Mouse (Mus musculus): ENCODE results near the gene Cks1brt. TPM values are rescaled to one million over a fixed set of nuclear protein-coding genes. Genes with fewer than 3 reads are reported as not detected.
"Not testable (repeated sequence)": the region's sequence is repeated elsewhere in the genome, so short reads cannot be mapped to it uniquely, and the experiment has no call there.

Gene Cks1brt
- polyA plus RNA-seq, 1 experiment from 2014 or later: not detected

DNA sequence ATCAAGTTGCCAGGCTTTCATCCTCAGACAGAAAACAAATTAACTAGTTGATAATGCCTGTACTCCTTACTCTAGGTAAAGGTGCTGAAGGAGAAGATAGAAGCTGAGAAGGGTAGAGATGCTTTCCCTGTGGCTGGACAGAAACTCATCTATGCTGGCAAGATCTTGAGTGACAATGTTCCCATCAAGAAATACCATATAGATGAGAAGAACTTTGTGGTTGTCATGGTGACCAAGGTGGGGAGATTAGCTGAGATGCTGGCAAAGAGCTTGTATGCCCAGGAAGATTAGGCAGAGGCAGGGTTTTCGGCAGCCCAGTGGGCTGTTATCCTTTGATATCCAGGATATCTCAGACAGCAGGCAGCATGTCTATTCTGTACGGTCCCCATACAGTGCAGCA lies 16.0 kb upstream of the Cks1brt start:
- 94% methylated on average over 2 of the region's 2 CpGs for WGBS
- not testable (repeated sequence) for DNase-seq (ENCODE audit: low spot score)

GRCm38 (mm10) chr8:85142516-85142915 lies 9.2 kb upstream of the Cks1brt start:
- no peak overlapping the region for H3K27ac ChIP-seq (ENCODE audit: low read depth, low read length)
- 98% methylated on average over 4 of the region's 4 CpGs for WGBS

More for the DNA sequence above, 16.0 kb upstream of the Cks1brt start:
- H3K27ac ChIP-seq (ENCODE audit: low read depth, low read length); H3K9ac ChIP-seq (ENCODE audit: low read depth, low read length); H3K9me3 ChIP-seq (ENCODE audit: control insufficient read depth, low read length); H3K36me3 ChIP-seq (ENCODE audit: control insufficient read depth, insufficient read depth, low read length); H3K4me2 ChIP-seq (replicated peaks; ENCODE audit: low read depth, low read length); H3K4me1 ChIP-seq (replicated peaks; ENCODE audit: control insufficient read depth, insufficient read depth, low read length); H3K27me3 ChIP-seq (ENCODE audit: control insufficient read depth, insufficient read depth, low read length); H3K4me3 ChIP-seq (ENCODE audit: low read depth, low read length); ATAC-seq (ENCODE audit: low FRiP score): not testable (repeated sequence)

DNA sequence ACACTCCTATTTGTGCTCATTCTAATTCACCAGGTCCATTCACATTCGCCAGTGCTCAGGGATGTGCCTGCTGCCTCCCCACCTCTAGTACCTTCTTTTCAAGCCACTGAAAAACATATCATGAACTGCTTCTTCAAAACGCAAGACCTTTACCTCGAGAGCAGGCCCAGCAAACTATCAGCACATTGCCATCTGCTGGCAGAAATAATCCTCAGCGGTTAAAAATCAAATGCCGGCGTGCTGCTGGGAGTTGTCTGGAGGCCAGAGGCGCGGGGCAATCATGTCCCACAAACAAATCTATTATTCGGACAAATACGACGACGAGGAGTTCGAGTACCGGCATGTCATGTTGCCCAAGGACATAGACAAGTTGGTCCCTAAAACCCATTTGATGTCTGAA lies 19.6 kb downstream of the Cks1brt start:
- DNase-seq (ENCODE audit: low spot score) (peak; percentile 56), ATAC-seq (ENCODE audit: low FRiP score) (no peak)
- H3K9me3 ChIP-seq (ENCODE audit: control insufficient read depth, low read length): no peaks in the 10 kb centered on the region
- no peaks in the 10 kb centered on the region for H3K27me3 ChIP-seq (ENCODE audit: control insufficient read depth, insufficient read depth, low read length)
- no peaks in the 10 kb centered on the region for H3K36me3 ChIP-seq (ENCODE audit: control insufficient read depth, insufficient read depth, low read length)
- H3K27ac ChIP-seq (ENCODE audit: low read depth, low read length): no peak overlapping the region
- H3K4me2 ChIP-seq (replicated peaks; ENCODE audit: low read depth, low read length): no peak overlapping the region
- no peaks in the 10 kb centered on the region for H3K4me1 ChIP-seq (replicated peaks; ENCODE audit: control insufficient read depth, insufficient read depth, low read length)
- H3K4me3 ChIP-seq (ENCODE audit: low read depth, low read length): no peak overlapping the region
- no peak overlapping the region for H3K9ac ChIP-seq (ENCODE audit: low read depth, low read length)
- 35% methylated on average over 14 of the region's 14 CpGs for WGBS

More at GRCm38 (mm10) chr8:85142516-85142915, 9.2 kb upstream of the Cks1brt start:
- no peaks in the 10 kb centered on the region for H3K4me1 ChIP-seq (replicated peaks; ENCODE audit: control insufficient read depth, insufficient read depth, low read length)
- H3K36me3 ChIP-seq (ENCODE audit: control insufficient read depth, insufficient read depth, low read length): no peaks in the 10 kb centered on the region
- H3K4me2 ChIP-seq (replicated peaks; ENCODE audit: low read depth, low read length): no peak overlapping the region
- no peaks in the 10 kb centered on the region for H3K27me3 ChIP-seq (ENCODE audit: control insufficient read depth, insufficient read depth, low read length)
- no peaks in the 10 kb centered on the region for H3K9me3 ChIP-seq (ENCODE audit: control insufficient read depth, low read length)
- H3K4me3 ChIP-seq (ENCODE audit: low read depth, low read length): no peak overlapping the region
- ATAC-seq (ENCODE audit: low FRiP score): no peak
- no peak overlapping the region for H3K9ac ChIP-seq (ENCODE audit: low read depth, low read length)
- DNase-seq (ENCODE audit: low spot score): no peak

GRCm38 (mm10) chr8:85175892-85176291 lies 24.2 kb downstream of the Cks1brt start:
- Histone ChIP-seq H3K4me3 (ENCODE audit: low read depth, low read length) (no peak overlapping the region), H3K36me3 (ENCODE audit: control insufficient read depth, insufficient read depth, low read length) (no peaks in the 10 kb centered on the region), H3K4me2 (replicated peaks; ENCODE audit: low read depth, low read length) (no peak overlapping the region), H3K27me3 (ENCODE audit: control insufficient read depth, insufficient read depth, low read length) (no peaks in the 10 kb centered on the region), H3K27ac (ENCODE audit: low read depth, low read length) (no peak overlapping the region), H3K9ac (ENCODE audit: low read depth, low read length) (no peak overlapping the region), H3K4me1 (replicated peaks; ENCODE audit: control insufficient read depth, insufficient read depth, low read length) (no peaks in the 10 kb centered on the region), H3K9me3 (ENCODE audit: control insufficient read depth, low read length) (no peaks in the 10 kb centered on the region)
- no peak for DNase-seq (ENCODE audit: low spot score)
- WGBS: 76% methylated on average over 7 of the region's 7 CpGs
- ATAC-seq (ENCODE audit: low FRiP score): no peak

DNA sequence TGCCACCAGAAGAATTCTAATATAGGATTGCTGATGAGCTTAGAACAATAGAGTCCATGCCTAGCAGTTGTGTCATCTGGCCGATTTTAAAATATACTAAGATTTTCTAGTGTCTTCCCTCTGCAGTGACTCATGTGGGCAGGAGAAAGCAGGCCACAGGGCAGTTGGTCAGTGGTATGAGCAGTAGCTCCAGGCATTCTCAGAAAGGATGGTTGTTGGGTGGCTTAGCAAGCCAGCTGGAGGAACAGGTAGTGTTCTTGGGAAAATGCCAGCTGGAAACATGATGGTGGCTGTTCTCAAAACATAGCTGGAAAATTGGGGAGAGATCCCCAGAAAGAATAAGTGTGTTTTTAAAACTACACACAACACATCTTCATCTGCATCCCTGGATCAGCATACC lies 40.6 kb downstream of the Cks1brt start:
- H3K9ac ChIP-seq (ENCODE audit: low read depth, low read length): no peak overlapping the region
- no peak for ATAC-seq (ENCODE audit: low FRiP score)
- no peak for DNase-seq (ENCODE audit: low spot score)
- H3K4me1 ChIP-seq (replicated peaks; ENCODE audit: control insufficient read depth, insufficient read depth, low read length): no peaks in the 10 kb centered on the region
- H3K4me2 ChIP-seq (replicated peaks; ENCODE audit: low read depth, low read length): no peak overlapping the region
- H3K27me3 ChIP-seq (ENCODE audit: control insufficient read depth, insufficient read depth, low read length): no peaks in the 10 kb centered on the region
- H3K27ac ChIP-seq (ENCODE audit: low read depth, low read length): no peak overlapping the region
- no peaks in the 10 kb centered on the region for H3K36me3 ChIP-seq (ENCODE audit: control insufficient read depth, insufficient read depth, low read length)
- H3K9me3 ChIP-seq (ENCODE audit: control insufficient read depth, low read length): no peaks in the 10 kb centered on the region; the same call in 1 of the 2 replicates
- WGBS: 82% methylated on average over 1 of the region's 1 CpGs
- no peak overlapping the region for H3K4me3 ChIP-seq (ENCODE audit: low read depth, low read length)

DNA sequence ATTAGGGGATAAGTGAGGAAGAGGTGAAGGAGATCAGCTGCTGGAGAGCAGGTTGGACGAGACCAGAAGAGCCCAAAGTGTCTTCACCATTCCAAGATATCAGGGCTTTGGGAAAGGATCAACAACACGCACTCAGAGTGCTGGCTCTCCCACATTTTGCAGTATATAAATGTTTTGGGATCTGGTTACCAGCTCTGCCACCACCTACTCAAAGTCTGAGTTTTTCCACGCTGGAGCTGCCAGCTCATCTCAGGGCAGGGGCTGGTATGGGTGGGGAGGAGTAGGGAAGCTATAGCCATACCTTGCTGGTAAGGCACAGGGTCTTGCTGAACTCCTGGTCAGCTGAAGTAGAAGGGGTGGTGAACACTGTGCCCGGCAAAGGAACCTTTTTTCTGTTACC lies 68.5 kb downstream of the Cks1brt start:
- H3K9me3 ChIP-seq (ENCODE audit: control insufficient read depth, low read length): no peaks in the 10 kb centered on the region
- H3K4me1 ChIP-seq (replicated peaks; ENCODE audit: control insufficient read depth, insufficient read depth, low read length): no peaks in the 10 kb centered on the region
- H3K36me3 ChIP-seq (ENCODE audit: control insufficient read depth, insufficient read depth, low read length): no peaks in the 10 kb centered on the region
- ATAC-seq (ENCODE audit: low FRiP score) (no peak), DNase-seq (ENCODE audit: low spot score) (no peak)
- no peaks in the 10 kb centered on the region for H3K27me3 ChIP-seq (ENCODE audit: control insufficient read depth, insufficient read depth, low read length)
- no peak overlapping the region for H3K27ac ChIP-seq (ENCODE audit: low read depth, low read length)
- 82% methylated on average over 4 of the region's 4 CpGs for WGBS
- no peak overlapping the region for H3K4me2 ChIP-seq (replicated peaks; ENCODE audit: low read depth, low read length)
- no peak overlapping the region for H3K4me3 ChIP-seq (ENCODE audit: low read depth, low read length)
- no peak overlapping the region for H3K9ac ChIP-seq (ENCODE audit: low read depth, low read length)

DNA sequence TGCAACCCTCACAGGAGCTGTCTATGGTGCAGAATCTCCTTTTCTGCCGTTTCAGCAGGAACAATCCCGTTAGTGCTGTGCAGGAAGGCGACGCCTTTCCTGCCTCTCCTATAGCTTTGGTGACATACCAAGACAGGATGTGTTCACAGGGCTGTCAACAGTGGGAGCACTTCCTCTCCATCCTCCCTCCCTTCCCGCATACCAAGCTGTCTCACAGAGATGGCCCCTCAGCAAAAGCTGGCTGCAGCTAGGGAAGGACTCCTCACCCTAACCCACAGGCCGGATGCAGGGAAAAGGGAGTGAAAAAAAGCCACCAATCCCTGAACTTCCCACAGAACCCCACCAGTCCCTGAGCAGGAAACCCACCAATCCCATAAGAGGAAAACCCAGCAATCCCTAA lies 69.3 kb downstream of the Cks1brt start:
- ATAC-seq (ENCODE audit: low FRiP score): no peak
- Histone ChIP-seq H3K27ac (ENCODE audit: low read depth, low read length) (no peak overlapping the region), H3K9me3 (ENCODE audit: control insufficient read depth, low read length) (no peaks in the 10 kb centered on the region), H3K9ac (ENCODE audit: low read depth, low read length) (no peak overlapping the region), H3K4me3 (ENCODE audit: low read depth, low read length) (no peak overlapping the region), H3K36me3 (ENCODE audit: control insufficient read depth, insufficient read depth, low read length) (no peaks in the 10 kb centered on the region), H3K4me1 (replicated peaks; ENCODE audit: control insufficient read depth, insufficient read depth, low read length) (no peaks in the 10 kb centered on the region), H3K4me2 (replicated peaks; ENCODE audit: low read depth, low read length) (no peak overlapping the region), H3K27me3 (ENCODE audit: control insufficient read depth, insufficient read depth, low read length) (no peaks in the 10 kb centered on the region)
- WGBS: 59% methylated on average over 6 of the region's 6 CpGs
- DNase-seq (ENCODE audit: low spot score): no peak

Other genes starting within 250 kb of the Cks1brt start
- gene Klf1, start 250.0 kb upstream of the Cks1brt start, polyA plus RNA-seq (2014; fragmentation: Nextera tagmentation; extraction: Ambion mirVana): 12.0 and 14.8 TPM in 2 replicates
- gene Dnase2a, start 243.4 kb upstream of the Cks1brt start, polyA plus RNA-seq (2014; fragmentation: Nextera tagmentation; extraction: Ambion mirVana): 5.8 and 6.4 TPM in 2 replicates
- gene Mast1, start 214.6 kb upstream of the Cks1brt start, polyA plus RNA-seq (2014; fragmentation: Nextera tagmentation; extraction: Ambion mirVana): 10.2 and 11.4 TPM in 2 replicates
- 0.14 TPM in 1 of 2 replicates, not detected in the other for gene Rtbdn, start 204.9 kb upstream of the Cks1brt start, polyA plus RNA-seq (2014; fragmentation: Nextera tagmentation; extraction: Ambion mirVana)
- gene Gm49661, start 182.5 kb upstream of the Cks1brt start, polyA plus RNA-seq (2014; fragmentation: Nextera tagmentation; extraction: Ambion mirVana): not detected in 2 replicates
- gene Prdx2, start 182.3 kb upstream of the Cks1brt start, polyA plus RNA-seq (2014; fragmentation: Nextera tagmentation; extraction: Ambion mirVana): 1,367 and 1,409 TPM in 2 replicates
- gene Rnaseh2a, start 182.2 kb upstream of the Cks1brt start, polyA plus RNA-seq (2014; fragmentation: Nextera tagmentation; extraction: Ambion mirVana): 98.5 and 104 TPM in 2 replicates
- gene Junb, start 173.2 kb upstream of the Cks1brt start, polyA plus RNA-seq (2014; fragmentation: Nextera tagmentation; extraction: Ambion mirVana): 6.2 and 6.4 TPM in 2 replicates
- gene Hook2, start 161.3 kb upstream of the Cks1brt start, polyA plus RNA-seq (2014; fragmentation: Nextera tagmentation; extraction: Ambion mirVana): 9.5 and 10.3 TPM in 2 replicates
- not detected in 2 replicates for gene Best2, start 137.4 kb upstream of the Cks1brt start, polyA plus RNA-seq (2014; fragmentation: Nextera tagmentation; extraction: Ambion mirVana)
- gene Asna1, start 126.6 kb upstream of the Cks1brt start, polyA plus RNA-seq (2014; fragmentation: Nextera tagmentation; extraction: Ambion mirVana): 134 TPM in 2 replicates
- gene Trir, start 125.1 kb upstream of the Cks1brt start, polyA plus RNA-seq (2014; fragmentation: Nextera tagmentation; extraction: Ambion mirVana): 180 and 186 TPM in 2 replicates
- 18.8 and 24.6 TPM in 2 replicates for gene Tnpo2, start 115.0 kb upstream of the Cks1brt start, polyA plus RNA-seq (2014; fragmentation: Nextera tagmentation; extraction: Ambion mirVana)
- 27.2 and 27.4 TPM in 2 replicates for gene Fbxw9, start 91.9 kb upstream of the Cks1brt start, polyA plus RNA-seq (2014; fragmentation: Nextera tagmentation; extraction: Ambion mirVana)
- not detected in 2 replicates for gene Gm5741, start 83.9 kb upstream of the Cks1brt start, polyA plus RNA-seq (2014; fragmentation: Nextera tagmentation; extraction: Ambion mirVana)
- gene Dhps, start 80.2 kb upstream of the Cks1brt start, polyA plus RNA-seq (2014; fragmentation: Nextera tagmentation; extraction: Ambion mirVana): 66.4 and 67.8 TPM in 2 replicates
- gene Wdr83os, start 71.2 kb upstream of the Cks1brt start, polyA plus RNA-seq (2014; fragmentation: Nextera tagmentation; extraction: Ambion mirVana): 116 and 123 TPM in 2 replicates
- 52.6 and 55.9 TPM in 2 replicates for gene Wdr83, start 70.6 kb upstream of the Cks1brt start, polyA plus RNA-seq (2014; fragmentation: Nextera tagmentation; extraction: Ambion mirVana)
- 16.7 and 16.9 TPM in 2 replicates for gene Man2b1, start 68.7 kb upstream of the Cks1brt start, polyA plus RNA-seq (2014; fragmentation: Nextera tagmentation; extraction: Ambion mirVana)
- gene Zfp791, start 28.8 kb upstream of the Cks1brt start, polyA plus RNA-seq (2014; fragmentation: Nextera tagmentation; extraction: Ambion mirVana): 1.0 and 1.2 TPM in 2 replicates
- not detected in 2 replicates for gene Olfr371, start 74.1 kb downstream of the Cks1brt start, polyA plus RNA-seq (2014; fragmentation: Nextera tagmentation; extraction: Ambion mirVana)
- 125 and 127 TPM in 2 replicates for gene Orc6, start 147.7 kb downstream of the Cks1brt start, polyA plus RNA-seq (2014; fragmentation: Nextera tagmentation; extraction: Ambion mirVana)
- 174 and 194 TPM in 2 replicates for gene Vps35, start 147.9 kb downstream of the Cks1brt start, polyA plus RNA-seq (2014; fragmentation: Nextera tagmentation; extraction: Ambion mirVana)
- 1.2 and 2.1 TPM in 2 replicates for gene Mylk3, start 234.4 kb downstream of the Cks1brt start, polyA plus RNA-seq (2014; fragmentation: Nextera tagmentation; extraction: Ambion mirVana)

Data from hindbrain, embryonic 11.5 days (tissue).